Comparison of ENCODE assay signal across 11 mouse cellular contexts in the genomic region with DNA sequence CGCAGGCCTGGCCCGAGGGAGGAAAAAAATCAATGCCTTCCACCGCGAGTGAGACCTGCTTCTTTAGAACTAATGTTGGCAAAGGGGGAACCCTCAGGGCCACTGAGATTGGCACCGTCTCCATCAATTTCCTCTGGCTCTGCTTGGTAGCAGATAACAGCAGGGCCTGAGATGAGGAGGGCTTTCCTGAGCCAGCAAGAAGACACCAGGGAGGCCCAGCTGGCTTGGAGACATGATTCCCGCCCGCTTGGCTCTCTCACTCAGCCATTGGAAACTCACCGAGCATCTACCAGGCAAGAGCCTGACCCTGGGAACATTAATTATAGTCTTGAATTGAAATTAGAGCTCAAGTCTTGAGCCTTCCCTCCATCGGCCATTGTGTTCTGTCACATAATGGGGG. TPM values are rescaled to one million over a fixed set of nuclear protein-coding genes. Genes with fewer than 3 reads are reported as not detected.
DNase-seq lines count a peak whose midpoint lies in the region; ATAC-seq lines count a peak whose summit lies in the region.
"Had no signal": no experiment of that assay in that cellular context is flagged by ENCODE, and none has a peak within 500 bp of the region (broad histone marks: within the 10 kb centered on the region; RNA-seq: fewer than 3 reads in every experiment).

No protein-coding gene starts in this region.

- peaks cover 12% of the 10 kb centered on the region; the same call in 1 of the 2 replicates for H3K4me1 ChIP-seq in heart, embryonic 10.5 days
- H3K4me1 ChIP-seq in midbrain, embryonic 12.5 days, result peaks cover 7% of the 10 kb centered on the region; the same call in 1 of the 2 replicates

- H3K27ac ChIP-seq in heart, embryonic 10.5 days, result peak overlapping the region; percentile 29; the same call in 1 of the 2 replicates
- peak overlapping the region; percentile 61 for H3K27ac ChIP-seq in midbrain, embryonic 12.5 days (replicated peaks)

- no peak overlapping the region for H3K4me2 ChIP-seq in midbrain, embryonic 12.5 days (replicated peaks)

- H3K36me3 ChIP-seq in heart, embryonic 10.5 days, result no peaks in the 10 kb centered on the region
- no peaks in the 10 kb centered on the region for H3K36me3 ChIP-seq in midbrain, embryonic 12.5 days

- WGBS in heart, embryonic 10.5 days, result 69% methylated on average over 9 of the region's 9 CpGs
- 56% methylated on average over 9 of the region's 9 CpGs for WGBS in midbrain, embryonic 12.5 days

- H3K4me3 ChIP-seq in heart, embryonic 10.5 days, result no peak overlapping the region
- H3K4me3 ChIP-seq in midbrain, embryonic 12.5 days, result no peak overlapping the region

- no peak overlapping the region for H3K9ac ChIP-seq in midbrain, embryonic 12.5 days (replicated peaks)

- no peaks in the 10 kb centered on the region for H3K9me3 ChIP-seq in heart, embryonic 10.5 days
- H3K9me3 ChIP-seq in midbrain, embryonic 12.5 days, result no peaks in the 10 kb centered on the region

- ATAC-seq in midbrain, embryonic 12.5 days (ENCODE audit: low FRiP score, low read depth), result no peak

- peak; percentile 73 to 85 for DNase-seq in cerebellum, postnatal 10 days
- DNase-seq in cerebellum, adult 11-12 months, result no peak
- DNase-seq in lung, postnatal 10 days, result peak; percentile 2
- no peak for DNase-seq in lung, postnatal 36 days
- DNase-seq in heart, embryonic 10.5 days (ENCODE audit: low spot score), result no peak
- DNase-seq in embryo, embryonic 9.5 days (ENCODE audit: extremely low spot score), result no peak
- DNase-seq in spleen, adult 18-20 months, result no peak
- DNase-seq: adrenal gland, postnatal 14 days; kidney, adult 18-20 months; lung, adult 2 months had no signal

- H3K27me3 ChIP-seq in heart, embryonic 10.5 days (ENCODE audit: insufficient read depth, poor library complexity, severe bottlenecking), result no peaks in the 10 kb centered on the region
- no peaks in the 10 kb centered on the region for H3K27me3 ChIP-seq in midbrain, embryonic 12.5 days

RNA-seq across cellular contexts. Expression of a gene that starts 48.9 kb away (rescaled TPM):
- polyA plus RNA-seq in heart, embryonic 10.5 days (2016; fragmentation: Nextera tagmentation; extraction: Ambion mirVana), result 35.7 and 56.8 TPM in 2 replicates
- polyA plus RNA-seq in midbrain, embryonic 12.5 days (2016; fragmentation: Nextera tagmentation; extraction: Ambion mirVana), result 352 and 366 TPM in 2 replicates

Comparison
In these comparisons a context has a peak if more than half of its experiments do, and no peak if none do; other contexts are left out.
1. DNase-seq: peak in cerebellum, postnatal 10 days (2 of 2) and lung, postnatal 10 days (single experiment); none in cerebellum, adult 11-12 months (single experiment), lung, postnatal 36 days (single experiment), heart, embryonic 10.5 days (single experiment), embryo, embryonic 9.5 days (single experiment) and spleen, adult 18-20 months (0 of 2).